Mouse (Mus musculus): ENCODE data around the gene Dgkh.

DNA sequence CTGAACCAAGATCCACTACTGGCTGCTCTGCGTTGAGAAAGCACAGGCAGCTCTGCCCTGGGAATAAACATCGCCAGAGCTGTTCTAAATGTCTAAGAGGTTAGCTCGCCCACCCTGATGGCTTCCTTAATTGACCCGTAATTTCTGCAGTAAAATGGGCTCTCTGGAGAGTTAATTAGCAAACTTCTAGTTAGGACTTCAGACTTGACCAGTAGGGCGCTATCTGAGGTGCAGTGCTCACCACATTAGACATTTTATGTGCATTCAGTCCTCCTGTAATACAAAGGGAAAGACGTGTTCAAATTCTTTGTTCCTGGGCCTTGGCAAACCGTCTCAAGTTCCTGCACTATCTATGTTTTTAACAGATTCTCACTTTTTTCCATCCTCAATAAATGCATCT lies 169.4 kb downstream of the Dgkh start:
- no peak for TF ChIP-seq CTCF (IDR thresholded peaks at IDR 0.05; ENCODE audit: low read depth)
- no peak for TF ChIP-seq EP300 (IDR thresholded peaks at IDR 0.05; ENCODE audit: low read depth)

Measured in heart, postnatal 0 days (tissue).